Mouse (Mus musculus) MEL (cell line): Measurements from ENCODE around the gene Fam120c. TPM values are rescaled to one million over a fixed set of nuclear protein-coding genes. Genes with fewer than 3 reads are reported as not detected.

Experiments used
- DNase-seq: peaks from one replicate; pipeline ENCODE4 v3.0.0; 2011; ENCODE audit warnings: low read depth, low spot score
- H3K27ac ChIP-seq: 2 replicates; pipeline ENCODE4 v1.5.1; 2012; ENCODE audit warnings: low read depth, mild to moderate bottlenecking, control low read depth, low read length, moderate library complexity; ENCODE audit not compliant: control insufficient read depth
- H3K27me3 ChIP-seq, 2 experiments: fragments of 150-350 bp in 1 of 2; sonication (generic) in 1 of 2; 2 replicates each; pipeline ENCODE4 v1.6.1; 2012; ENCODE audit warnings: low read length in 2 of 2, mild to moderate bottlenecking in 2 of 2, improper control_type of control experiment in 1 of 2, moderate library complexity in 1 of 2; ENCODE audit not compliant: insufficient read depth in 2 of 2, control insufficient read depth in 1 of 2
- H3K36me3 ChIP-seq, 2 experiments: 2 replicates each; pipeline ENCODE4 v1.6.1; 2012 to 2014; ENCODE audit warnings: low read length in 2 of 2, improper control_type of control experiment in 1 of 2, inconsistent platforms in 1 of 2, mild to moderate bottlenecking in 1 of 2; ENCODE audit not compliant: insufficient read depth in 2 of 2, control insufficient read depth in 1 of 2
- H3K4me1 ChIP-seq, 2 experiments: fragments of 150-350 bp in 1 of 2; sonication (generic) in 1 of 2; 2 replicates each; pipeline ENCODE4 v1.6.1; 2012; ENCODE audit warnings: low read length in 2 of 2, improper control_type of control experiment in 1 of 2, mild to moderate bottlenecking in 1 of 2; ENCODE audit not compliant: insufficient read depth in 2 of 2, control insufficient read depth in 1 of 2
- H3K4me3 ChIP-seq, 2 experiments: fragments of 150-350 bp in 1 of 2; sonication (generic) in 1 of 2; 2 replicates each; pipeline ENCODE4 v1.5.1; 2012; ENCODE audit warnings: low read depth in 2 of 2, low read length in 2 of 2, mild to moderate bottlenecking in 2 of 2, moderate library complexity in 2 of 2, control low read depth in 1 of 2, improper control_type of control experiment in 1 of 2; ENCODE audit not compliant: control insufficient read depth in 1 of 2, insufficient read depth in 1 of 2
- H3K79me2 ChIP-seq: 2 replicates; pipeline ENCODE4 v1.6.1; 2012; ENCODE audit warnings: mild to moderate bottlenecking, low read length, moderate library complexity; ENCODE audit not compliant: control insufficient read depth, poor library complexity, insufficient read depth
- H3K9ac ChIP-seq: 2 replicates; pipeline ENCODE4 v1.6.1; 2012; ENCODE audit warnings: low read depth, mild to moderate bottlenecking, control low read depth, low read length, moderate library complexity; ENCODE audit not compliant: control insufficient read depth, poor library complexity, severe bottlenecking
- H3K9me3 ChIP-seq: fragments of 150-350 bp; sonication (generic); replicated peaks from 2 replicates; pipeline ENCODE4 v1.6.1; 2012; ENCODE audit warnings: mild to moderate bottlenecking, low read length, improper control_type of control experiment, moderate library complexity; ENCODE audit not compliant: insufficient read depth
- CHD2 ChIP-seq: IDR thresholded peaks from 2 replicates; pipeline ENCODE4 v1.6.1; 2011; ENCODE audit warnings: low read length, improper control_type of control experiment
- CTCF ChIP-seq, 3 experiments: IDR thresholded peaks in 2 of 3; conservative IDR thresholded peaks in 1 of 3; 2 replicates each; pipeline ENCODE4 v1.5.1; 2011 to 2012; ENCODE audit warnings: low read length in 3 of 3, low read depth in 2 of 3, mild to moderate bottlenecking in 2 of 3, improper control_type of control experiment in 1 of 3, inconsistent platforms in 1 of 3, mixed read lengths in 1 of 3, moderate library complexity in 1 of 3; ENCODE audit not compliant: control insufficient read depth in 1 of 3, insufficient read depth in 1 of 3, poor library complexity in 1 of 3, severe bottlenecking in 1 of 3
- EP300 ChIP-seq, 2 experiments: IDR thresholded peaks; 2 replicates each; pipeline ENCODE4 v1.6.1; 2011; ENCODE audit warnings: improper control_type of control experiment in 2 of 2, low read length in 2 of 2, low read depth in 1 of 2, mild to moderate bottlenecking in 1 of 2
- GABPA ChIP-seq: IDR thresholded peaks from 2 replicates; pipeline ENCODE4 v1.6.1; 2012; ENCODE audit warnings: low read depth, mild to moderate bottlenecking, inconsistent platforms, low read length, improper control_type of control experiment, moderate library complexity
- GATA1 ChIP-seq: IDR thresholded peaks from 2 replicates; pipeline ENCODE4 v1.6.1; 2011; ENCODE audit warnings: low read depth, low read length, improper control_type of control experiment
- HCFC1 ChIP-seq: IDR thresholded peaks from 2 replicates; pipeline ENCODE4 v1.6.1; 2012; ENCODE audit warnings: low read depth, mild to moderate bottlenecking, inconsistent platforms, low read length, improper control_type of control experiment, moderate library complexity
- KAT2A ChIP-seq: conservative IDR thresholded peaks from 2 replicates; pipeline ENCODE4 v1.6.1; 2012; ENCODE audit warnings: low read depth, low read length, improper control_type of control experiment, inconsistent platforms
- MAX ChIP-seq: IDR thresholded peaks from 2 replicates; pipeline ENCODE4 v1.6.1; 2011; ENCODE audit warnings: low read length, improper control_type of control experiment
- MYB ChIP-seq: IDR thresholded peaks from 2 replicates; pipeline ENCODE4 v1.6.1; 2011; ENCODE audit warnings: mild to moderate bottlenecking, low read depth, low read length, improper control_type of control experiment
- MYC ChIP-seq: IDR thresholded peaks from 2 replicates; pipeline ENCODE4 v1.6.1; 2011; ENCODE audit warnings: low read depth, mild to moderate bottlenecking, low read length, improper control_type of control experiment, moderate library complexity
- NRF1 ChIP-seq: IDR thresholded peaks from 2 replicates; pipeline ENCODE4 v1.6.1; 2014; ENCODE audit warnings: low read depth, mild to moderate bottlenecking, inconsistent platforms, low read length, improper control_type of control experiment, moderate library complexity; ENCODE audit not compliant: poor library complexity, insufficient read depth, severe bottlenecking
- POLR2AphosphoS2 ChIP-seq: IDR thresholded peaks from 2 replicates; pipeline ENCODE4 v1.6.1; 2011; ENCODE audit warnings: low read length, improper control_type of control experiment
- RAD21 ChIP-seq: IDR thresholded peaks from 2 replicates; pipeline ENCODE4 v1.6.1; 2011; ENCODE audit warnings: mild to moderate bottlenecking, low read depth, low read length, improper control_type of control experiment
- RCOR1 ChIP-seq: IDR thresholded peaks from 2 replicates; pipeline ENCODE4 v1.6.1; 2012; ENCODE audit warnings: low read depth, mild to moderate bottlenecking, inconsistent platforms, low read length, improper control_type of control experiment
- SMC3 ChIP-seq: IDR thresholded peaks from 2 replicates; pipeline ENCODE4 v1.6.1; 2011; ENCODE audit warnings: low read depth, low read length, improper control_type of control experiment
- TCF12 ChIP-seq: IDR thresholded peaks from 2 replicates; pipeline ENCODE4 v1.6.1; 2014; ENCODE audit warnings: low read depth, mild to moderate bottlenecking, inconsistent platforms, low read length, improper control_type of control experiment, moderate library complexity
- USF1 ChIP-seq: IDR thresholded peaks from 2 replicates; pipeline ENCODE4 v1.6.1; 2014; ENCODE audit warnings: low read depth, mild to moderate bottlenecking, inconsistent platforms, low read length, improper control_type of control experiment, moderate library complexity
- USF2 ChIP-seq, 2 experiments: IDR thresholded peaks; 2 replicates each; pipeline ENCODE4 v1.6.1; 2011 to 2012; ENCODE audit warnings: improper control_type of control experiment in 2 of 2, low read length in 2 of 2, borderline replicate concordance in 1 of 2, inconsistent platforms in 1 of 2, low read depth in 1 of 2, mild to moderate bottlenecking in 1 of 2; ENCODE audit not compliant: insufficient read depth in 1 of 2
- ZC3H11A ChIP-seq: IDR thresholded peaks from 2 replicates; pipeline ENCODE4 v1.6.1; 2012; ENCODE audit warnings: low read depth, mild to moderate bottlenecking, inconsistent platforms, low read length, improper control_type of control experiment
- polyA plus RNA-seq, 2 experiments: library from polyadenylated mRNA; stranded (reverse) in 1 of 2; unstranded in 1 of 2; fragments of >175 nt in 1 of 2; fragments of >200 nt in 1 of 2; gene quantifications; 2 replicates each; pipeline versions ENCODE4 v1.2.1 to v1.2.4; 2012; ENCODE audit warnings: low replicate concordance in 2 of 2, low read depth in 1 of 2; ENCODE audit not compliant: insufficient read length in 2 of 2, insufficient read depth in 1 of 2, missing spikeins in 1 of 2
- total RNA-seq: library from RNA; depleted of rRNA; stranded (reverse); fragments of 300-350 nt; gene quantifications from 2 replicates; pipeline ENCODE4 v1.2.3, GENCODE M21; 2012

The Fam120c gene
- total and polyA plus RNA-seq, 3 experiments = 7.6 to 35.3 (median 12.5) TPM

- DNase-seq = no peak
- H3K79me2 ChIP-seq = no peaks in the 10 kb centered on the region
Measured at GRCm38 (mm10) chrX:151444189-151444588, 100.2 kb downstream of the Fam120c start.

GRCm38 (mm10) chrX:151488128-151488527 is 144.2 kb downstream of the Fam120c start:
- Histone ChIP-seq H3K9ac (no peak overlapping the region), H3K4me3 (no peak overlapping the region), H3K27me3 (no peaks in the 10 kb centered on the region), H3K36me3 (no peaks in the 10 kb centered on the region), H3K9me3 (no peaks in the 10 kb centered on the region), H3K79me2 (no peaks in the 10 kb centered on the region), H3K27ac (no peak overlapping the region), H3K4me1 (no peaks in the 10 kb centered on the region; a peak in 1 of 4 replicates)
- peak; percentile 66 for DNase-seq
- peak; percentile 45 to 62 (median 52) for TF ChIP-seq CTCF (IDR thresholded peaks at IDR 0.05 in 2 of 3, conservative IDR thresholded peaks at IDR 0.05 in 1 of 3; ENCODE audit: control insufficient read depth in 1 of 3, insufficient read depth in 1 of 3, low read depth in 2 of 3, low read length in 3 of 3, poor library complexity in 1 of 3, severe bottlenecking in 1 of 3)
- no peak for TF ChIP-seq NRF1
- no peak for TF ChIP-seq USF1
- TF ChIP-seq EP300 (IDR thresholded peaks at IDR 0.05; ENCODE audit: low read depth in 1 of 2, low read length in 2 of 2) = no peak
- TF ChIP-seq HCFC1 = no peak
- no peak for TF ChIP-seq POLR2AphosphoS2
- TF ChIP-seq KAT2A = no peak
- TF ChIP-seq MAX = no peak
- TF ChIP-seq ZC3H11A = peak; percentile 67
- TF ChIP-seq RAD21 = peak; percentile 77
- TF ChIP-seq MYC = 0 out of 2 replicates have a peak, but pooled peaks have one; percentile 22
- TF ChIP-seq TCF12 = no peak
- no peak for TF ChIP-seq CHD2
- TF ChIP-seq SMC3 = peak; percentile 56

More at GRCm38 (mm10) chrX:151444189-151444588, 100.2 kb downstream of the Fam120c start:
- H3K9me3 ChIP-seq = no peaks in the 10 kb centered on the region
- peaks cover 0 to 1% of the 10 kb centered on the region in 2 experiments; a peak in 2 of 4 replicates for H3K4me1 ChIP-seq
- no peak overlapping the region for H3K27ac ChIP-seq
- no peaks in the 10 kb centered on the region for H3K27me3 ChIP-seq
- H3K36me3 ChIP-seq = peaks cover 1 to 2% of the 10 kb centered on the region in 2 experiments; a peak in 3 of 4 replicates
- H3K4me3 ChIP-seq = no peak overlapping the region
- TF ChIP-seq USF2 (IDR thresholded peaks at IDR 0.05; ENCODE audit: borderline replicate concordance in 1 of 2, insufficient read depth in 1 of 2, low read depth in 1 of 2, low read length in 2 of 2) (no peak), GATA1 (no peak), RAD21 (no peak), NRF1 (no peak), RCOR1 (no peak), KAT2A (no peak), HCFC1 (no peak), MYB (no peak), GABPA (no peak)
- no peak overlapping the region for H3K9ac ChIP-seq
